Mouse (Mus musculus) forebrain, embryonic 11.5 days (tissue): ENCODE data around the gene H2-Q1. TPM values are rescaled to one million over a fixed set of nuclear protein-coding genes. Genes with fewer than 3 reads are reported as not detected.
"Not testable (repeated sequence)": the region's sequence is repeated elsewhere in the genome, so short reads cannot be mapped to it uniquely, and the experiment has no call there.

Experiments
- ATAC-seq: fragments of 200-750 bp; cut with Nextera tagmentation; replicated peaks from 2 replicates; pipeline ENCODE4 v1.8.0; 2017; ENCODE audit warnings: moderate TSS enrichment; ENCODE audit not compliant: low FRiP score
- DNase-seq: peaks from one replicate; pipeline ENCODE4 v3.0.0-alpha.2; 2017; ENCODE audit warnings: low spot score
- H3K27ac ChIP-seq: fragments of 300-500 bp; sonication (generic); 2 replicates; pipeline ENCODE4 v1.5.1; 2014; ENCODE audit warnings: low read depth, low read length
- H3K27me3 ChIP-seq: fragments of 300-500 bp; sonication (generic); 2 replicates; pipeline ENCODE4 v1.6.1; 2014; ENCODE audit warnings: mild to moderate bottlenecking, low read length, mixed read lengths; ENCODE audit not compliant: control insufficient read depth, insufficient read depth
- H3K36me3 ChIP-seq: fragments of 300-500 bp; sonication (generic); 2 replicates; pipeline ENCODE4 v1.6.1; 2014; ENCODE audit warnings: mild to moderate bottlenecking, low read length, moderate library complexity, mixed read lengths; ENCODE audit not compliant: control insufficient read depth, insufficient read depth
- H3K4me1 ChIP-seq: fragments of 300-500 bp; sonication (generic); replicated peaks from 2 replicates; pipeline ENCODE4 v1.6.1; 2014; ENCODE audit warnings: low read length, mixed read lengths; ENCODE audit not compliant: control insufficient read depth, insufficient read depth
- H3K4me2 ChIP-seq: fragments of 300-500 bp; sonication (generic); 2 replicates; pipeline ENCODE4 v1.6.1; 2014; ENCODE audit warnings: low read depth, mild to moderate bottlenecking, low read length, moderate library complexity, mixed read lengths; ENCODE audit not compliant: severe bottlenecking
- H3K4me3 ChIP-seq: fragments of 300-500 bp; sonication (generic); 2 replicates; pipeline ENCODE4 v1.5.1; 2014; ENCODE audit warnings: low read depth, low read length
- H3K9ac ChIP-seq: fragments of 300-500 bp; sonication (generic); 2 replicates; pipeline ENCODE4 v1.6.1; 2014; ENCODE audit warnings: low read length
- H3K9me3 ChIP-seq: fragments of 300-500 bp; sonication (generic); 2 replicates; pipeline ENCODE4 v1.6.1; 2016; ENCODE audit warnings: low read length, mixed read lengths; ENCODE audit not compliant: control insufficient read depth
- whole genome bisulfite sequencing: fragments of 180-500 bp; shearing (Covaris S2); extraction: QIAGEN DNeasy Blood & Tissue Kit; methylation state at CpG from one replicate; pipeline ENCODE4 v1.1.7; 2014; 5-methylcytosine and 5-hydroxymethylcytosine counted together
- polyA plus RNA-seq: library from polyadenylated mRNA; unstranded; fragments of >200 nt; fragmentation: Nextera tagmentation; extraction: Ambion mirVana; gene quantifications from 2 replicates; pipeline ENCODE4 v1.2.1, GENCODE M21; 2014

H2-Q1 gene
- polyA plus RNA-seq, 1 experiment from 2014 or later, result not detected

DNA sequence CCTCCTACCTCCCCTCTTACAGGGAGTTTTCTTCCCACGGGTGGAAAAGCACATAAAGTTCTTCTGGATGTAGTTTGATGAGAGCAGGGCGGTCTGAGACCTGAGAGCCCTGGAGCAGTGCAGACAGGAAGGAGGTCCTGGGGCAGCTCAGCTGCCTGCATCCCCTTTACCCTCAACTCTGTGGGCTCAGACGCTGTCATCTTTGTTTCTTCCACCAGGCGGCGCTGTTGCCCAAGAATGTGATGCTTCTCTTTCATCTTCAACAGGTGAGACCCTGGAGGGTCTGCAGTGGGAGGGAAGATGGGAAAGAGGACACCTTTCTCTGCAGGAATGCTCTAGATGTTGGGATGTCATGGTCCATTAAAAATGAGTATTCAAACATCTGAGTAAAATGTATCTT, 24.4 kb upstream of the H2-Q1 start:
- H3K4me3 ChIP-seq, H3K27me3 ChIP-seq, H3K9me3 ChIP-seq, H3K4me1 ChIP-seq, H3K36me3 ChIP-seq, H3K4me2 ChIP-seq, H3K27ac ChIP-seq, H3K9ac ChIP-seq, ATAC-seq: not testable (repeated sequence)
- 5% methylated on average over 5 of the region's 5 CpGs for WGBS
- DNase-seq, result peak; percentile 69

DNA sequence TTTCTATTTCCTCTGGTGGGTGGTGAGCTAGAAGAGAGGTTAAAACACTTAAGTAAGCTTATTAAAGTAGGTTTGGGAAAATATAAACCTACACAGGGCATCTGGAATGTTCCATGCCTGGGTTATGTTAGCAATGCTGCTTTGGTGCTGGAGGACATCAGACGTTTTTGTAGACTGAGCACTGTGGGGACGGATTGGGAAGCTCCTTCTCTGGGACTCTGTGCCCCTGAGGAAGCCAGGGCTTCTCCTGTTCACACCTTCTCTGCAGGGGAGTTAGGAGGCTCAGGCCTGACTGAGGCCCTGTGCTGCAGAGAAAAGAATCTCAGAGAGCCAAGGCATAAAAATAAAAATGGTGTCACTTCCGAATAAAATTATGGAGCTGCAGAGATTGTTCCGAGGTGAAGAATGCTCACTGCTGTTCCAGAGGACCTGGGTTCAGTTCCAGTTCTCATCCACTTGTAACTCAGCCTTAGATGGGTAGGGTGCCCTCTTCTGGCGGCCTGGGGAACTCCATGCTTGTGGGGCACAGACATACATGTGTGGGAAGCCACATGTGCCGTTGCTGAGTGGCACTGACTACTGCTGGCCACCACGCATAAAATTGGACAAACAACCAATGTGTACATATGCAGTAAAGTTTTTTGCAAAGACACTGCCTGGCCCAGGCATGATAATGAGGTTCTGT, 19.8 kb upstream of the H2-Q1 start:
- H3K9me3 ChIP-seq, DNase-seq, H3K4me3 ChIP-seq, H3K4me2 ChIP-seq, H3K36me3 ChIP-seq, H3K27ac ChIP-seq, H3K27me3 ChIP-seq, H3K4me1 ChIP-seq, ATAC-seq, H3K9ac ChIP-seq: not testable (repeated sequence)
- WGBS, result 84% methylated on average over 7 of the region's 7 CpGs

DNA sequence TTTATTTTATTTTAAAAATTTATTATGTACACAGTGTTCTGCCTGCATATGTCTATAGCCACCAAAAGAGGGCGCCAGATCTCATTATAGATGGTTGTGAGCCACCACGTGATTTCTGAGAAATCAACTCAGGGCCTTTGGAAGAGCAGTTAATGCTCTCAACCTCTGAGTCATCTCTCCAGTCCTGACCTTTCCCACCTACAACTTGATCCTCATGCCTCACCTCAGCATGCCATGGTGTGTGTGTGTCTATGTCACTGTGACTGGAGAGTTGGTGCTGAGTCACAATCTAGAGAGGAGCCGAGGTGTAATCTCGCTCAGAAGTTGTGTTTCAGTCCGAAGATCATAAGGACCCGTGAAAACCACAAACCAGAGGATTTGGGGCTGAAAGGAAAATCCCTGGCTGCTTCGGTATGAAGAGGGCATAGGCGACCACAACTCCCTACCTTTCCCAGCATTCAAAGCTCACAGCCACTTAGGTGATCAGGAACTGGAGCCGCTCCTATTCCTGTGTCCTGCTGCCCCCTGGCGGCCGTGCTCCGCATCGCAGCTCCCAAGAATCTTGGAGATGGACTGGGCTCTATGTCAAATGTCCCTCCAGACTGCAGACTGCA, 18.5 kb upstream of the H2-Q1 start:
- H3K4me2 ChIP-seq, result no peak overlapping the region
- H3K4me3 ChIP-seq, result no peak overlapping the region
- H3K9ac ChIP-seq, result no peak overlapping the region
- peak; percentile 89 for DNase-seq
- 24% methylated on average over 13 of the region's 13 CpGs for WGBS
- no peaks in the 10 kb centered on the region for H3K27me3 ChIP-seq
- no peaks in the 10 kb centered on the region for H3K4me1 ChIP-seq
- ATAC-seq, result no peak
- H3K27ac ChIP-seq, result no peak overlapping the region
- H3K9me3 ChIP-seq, result no peaks in the 10 kb centered on the region
- no peaks in the 10 kb centered on the region for H3K36me3 ChIP-seq

DNA sequence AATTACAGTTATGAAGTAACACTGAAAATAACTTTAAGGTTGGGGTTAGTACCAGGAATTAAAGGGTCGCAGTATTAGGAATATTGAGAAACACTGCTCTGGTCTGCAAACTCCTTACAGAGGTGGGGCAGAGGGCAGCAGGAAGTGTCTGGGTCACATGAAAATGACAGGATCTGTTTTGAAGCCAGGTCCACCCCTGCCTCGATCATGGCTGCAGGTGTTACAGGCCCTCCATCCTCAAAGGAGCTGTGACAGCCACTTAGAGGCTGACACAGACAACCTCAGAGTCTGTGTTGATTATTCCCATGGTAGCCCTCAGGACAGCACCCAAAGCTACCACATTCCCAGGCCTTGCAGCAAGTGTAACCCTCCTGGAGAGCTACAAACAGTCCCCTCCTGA, 16.9 kb upstream of the H2-Q1 start:
- DNase-seq (no peak), ATAC-seq (no peak)
- H3K9ac ChIP-seq, result no peak overlapping the region
- H3K4me3 ChIP-seq, result no peak overlapping the region
- H3K4me1 ChIP-seq, result no peaks in the 10 kb centered on the region
- H3K4me2 ChIP-seq, result no peak overlapping the region
- H3K27ac ChIP-seq, result no peak overlapping the region
- H3K9me3 ChIP-seq, result no peaks in the 10 kb centered on the region
- no peaks in the 10 kb centered on the region for H3K36me3 ChIP-seq
- no peaks in the 10 kb centered on the region; the same call in 1 of the 2 replicates for H3K27me3 ChIP-seq
- 89% methylated on average over 2 of the region's 2 CpGs for WGBS

DNA sequence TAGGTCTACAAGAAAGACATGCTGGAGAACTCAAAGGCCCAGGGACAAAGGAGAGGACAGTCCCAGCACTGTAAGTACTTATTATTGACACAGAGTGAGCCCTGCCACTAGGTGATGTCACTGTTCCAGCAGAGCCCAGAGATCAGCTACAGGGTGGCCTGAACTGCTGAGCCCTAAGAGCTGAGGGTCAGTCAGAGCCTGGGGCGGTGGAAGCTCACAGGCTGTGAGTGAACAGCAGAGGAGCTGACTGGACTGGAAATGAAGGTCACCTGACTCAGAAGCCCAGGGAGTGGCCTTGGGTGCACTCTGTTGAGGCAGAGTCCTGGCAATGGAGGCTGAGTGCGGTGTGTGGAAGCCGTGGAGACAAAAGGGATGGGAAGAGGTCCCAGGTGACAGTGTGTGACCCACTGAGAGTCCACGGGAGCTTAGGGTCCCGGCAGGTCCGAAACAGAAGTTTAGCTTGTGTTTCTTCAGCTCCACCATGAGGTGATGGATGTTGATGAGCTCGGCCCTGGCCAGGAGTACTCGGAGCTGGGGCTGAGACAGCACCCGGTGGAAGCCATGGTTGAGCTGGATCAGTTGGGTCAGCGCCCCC, 16.4 kb upstream of the H2-Q1 start:
- Histone ChIP-seq H3K4me1 (no peaks in the 10 kb centered on the region), H3K9me3 (no peaks in the 10 kb centered on the region), H3K4me2 (no peak overlapping the region), H3K27me3 (no peaks in the 10 kb centered on the region; the same call in 1 of the 2 replicates), H3K9ac (no peak overlapping the region), H3K36me3 (no peaks in the 10 kb centered on the region), H3K27ac (no peak overlapping the region), H3K4me3 (no peak overlapping the region)
- DNase-seq, result no peak
- no peak for ATAC-seq
- 83% methylated on average over 10 of the region's 10 CpGs for WGBS

DNA sequence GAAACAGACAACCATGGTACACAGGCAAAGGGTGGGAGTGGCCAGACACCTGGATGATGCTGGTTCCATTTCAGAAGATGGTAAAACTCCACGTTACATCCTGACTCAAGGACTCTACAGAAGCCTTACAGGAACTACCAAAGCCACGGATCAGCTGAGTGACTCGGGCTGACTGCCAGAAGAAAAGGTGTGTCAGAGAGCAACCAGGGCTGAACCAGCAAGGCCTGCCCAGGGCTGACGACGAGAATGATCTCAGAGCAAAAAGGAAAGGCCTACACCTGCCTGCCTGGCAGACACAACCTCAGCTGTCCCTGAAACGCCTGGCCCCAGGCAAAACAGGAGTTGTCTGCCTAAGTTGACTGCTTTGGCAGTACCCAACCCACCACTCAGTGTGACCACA, 15.7 kb upstream of the H2-Q1 start:
- 79% methylated on average over 6 of the region's 6 CpGs for WGBS
- Histone ChIP-seq H3K4me1 (no peaks in the 10 kb centered on the region), H3K9ac (no peak overlapping the region), H3K4me3 (no peak overlapping the region), H3K36me3 (no peaks in the 10 kb centered on the region), H3K9me3 (no peaks in the 10 kb centered on the region), H3K27ac (no peak overlapping the region), H3K4me2 (no peak overlapping the region), H3K27me3 (no peaks in the 10 kb centered on the region; the same call in 1 of the 2 replicates)
- DNase-seq (no peak), ATAC-seq (no peak)

DNA sequence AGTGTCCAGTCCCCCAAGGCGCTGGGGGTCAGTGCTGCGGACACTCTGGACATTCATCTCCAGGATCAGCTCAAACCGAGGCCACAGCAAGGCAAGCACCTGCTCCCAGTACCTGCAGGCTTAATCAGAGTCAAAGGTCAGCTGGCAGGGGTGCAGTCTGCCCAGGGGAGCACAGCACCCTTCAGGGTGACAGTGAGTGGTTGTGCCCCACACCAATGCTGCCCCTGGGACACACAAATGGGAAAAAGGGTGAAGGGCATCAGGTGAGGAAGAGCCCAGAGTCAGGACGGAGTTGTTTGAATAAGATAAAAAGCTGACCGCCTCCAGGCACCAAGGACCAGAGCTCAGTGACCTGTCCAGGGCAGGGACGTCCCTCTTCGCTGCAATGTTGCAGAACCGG, 15.3 kb upstream of the H2-Q1 start:
- not testable (repeated sequence) for H3K4me2 ChIP-seq, ATAC-seq, H3K27ac ChIP-seq

DNA sequence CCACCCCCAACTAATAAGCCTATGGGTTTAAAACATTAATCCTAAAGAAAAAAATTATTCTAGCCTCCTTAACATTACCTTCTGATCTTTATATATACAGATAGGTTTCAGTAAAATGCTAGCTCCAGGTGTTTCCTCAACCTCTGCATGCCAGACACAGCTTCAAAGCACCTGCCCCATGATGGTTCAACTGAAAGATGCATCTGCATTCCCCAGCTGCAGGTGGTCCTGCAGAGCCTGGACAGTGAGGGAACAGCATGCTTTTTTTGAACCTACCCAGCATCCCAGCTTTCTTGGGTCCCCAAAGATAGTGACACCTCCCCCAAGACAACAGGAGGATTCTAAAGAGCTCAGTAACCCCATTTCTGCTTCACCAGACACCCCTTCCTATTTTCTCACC, 1.5 kb upstream of the H2-Q1 start:
- H3K27me3 ChIP-seq, result peaks cover 18% of the 10 kb centered on the region
- H3K9me3 ChIP-seq, result no peaks in the 10 kb centered on the region
- H3K36me3 ChIP-seq, result no peaks in the 10 kb centered on the region
- no peak overlapping the region for H3K9ac ChIP-seq
- ATAC-seq, result no peak
- no peak for DNase-seq
- peaks cover 7% of the 10 kb centered on the region; the same call in 1 of the 2 replicates for H3K4me1 ChIP-seq
- H3K27ac ChIP-seq, result no peak overlapping the region
- H3K4me3 ChIP-seq, result no peak overlapping the region
- H3K4me2 ChIP-seq, result no peak overlapping the region

More for the DNA sequence above, 15.3 kb upstream of the H2-Q1 start:
- not testable (repeated sequence) for H3K4me3 ChIP-seq, H3K9ac ChIP-seq, H3K36me3 ChIP-seq, H3K4me1 ChIP-seq, H3K9me3 ChIP-seq, DNase-seq, H3K27me3 ChIP-seq
- 87% methylated on average over 8 of the region's 8 CpGs for WGBS
